ENCODE assay signal across 28 mouse cellular contexts in the genomic region with DNA sequence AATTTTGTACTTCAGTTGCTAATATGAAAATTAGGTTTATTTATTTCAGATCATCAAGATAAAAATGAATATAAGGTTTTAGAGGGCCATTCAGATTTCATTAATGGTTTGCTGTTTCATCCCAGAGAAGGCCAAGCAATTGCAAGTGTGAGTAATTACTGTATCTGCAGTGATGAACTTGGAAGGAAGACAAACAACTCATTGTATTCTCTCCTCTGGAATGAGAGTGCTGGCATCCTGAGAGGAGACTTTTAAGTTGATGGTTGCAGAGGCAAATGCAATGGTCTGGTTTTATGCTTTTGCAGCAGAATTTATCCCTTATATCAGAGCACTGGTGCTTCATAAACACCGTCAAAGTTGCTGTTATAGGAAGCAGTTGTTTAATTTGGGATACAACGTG.
"Had no signal": no experiment of that assay in that cellular context is flagged by ENCODE, and none has a peak within 500 bp of the region (broad histone marks: within the 10 kb centered on the region; RNA-seq: fewer than 3 reads in every experiment).

No protein-coding gene starts in this region.

- H3K27ac ChIP-seq: limb, embryonic 10.5 days; limb, embryonic 12.5 days; limb, embryonic 13.5 days; limb, embryonic 15.5 days; liver, embryonic 12.5 days; liver, embryonic 13.5 days; liver, embryonic 14.5 days; liver, embryonic 15.5 days; lung, embryonic 15.5 days; macrophage; midbrain, embryonic 10.5 days; midbrain, embryonic 12.5 days; midbrain, embryonic 13.5 days; midbrain, embryonic 15.5 days; neural tube, embryonic 12.5 days had no signal

- H3K4me3 ChIP-seq: limb, embryonic 10.5 days; limb, embryonic 12.5 days; limb, embryonic 13.5 days; limb, embryonic 15.5 days; liver, embryonic 12.5 days; liver, embryonic 13.5 days; liver, embryonic 15.5 days; lung, embryonic 15.5 days; megakaryocyte, embryonic 14.5 days; midbrain, embryonic 10.5 days; midbrain, embryonic 12.5 days; midbrain, embryonic 13.5 days; midbrain, embryonic 15.5 days; myocyte; neural tube, embryonic 12.5 days had no signal

- DNase-seq: left cerebral cortex, postnatal 4 days; liver; liver, embryonic 13.5 days; liver, postnatal 0 days; lung, adult 18-20 months; lung, adult 2 months; lung, embryonic 14.5 days; lung, postnatal 10 days; lung, postnatal 14 days; lung, postnatal 36 days; lung, postnatal 4 days; midbrain, embryonic 14.5 days had no signal
